Mouse (Mus musculus): ENCODE data around the gene Hp1bp3. TPM values are rescaled to one million over a fixed set of nuclear protein-coding genes. Genes with fewer than 3 reads are reported as not detected.

Hp1bp3 gene
- polyA plus RNA-seq, 1 experiment from 2014 or later = 94.5 TPM

Other genes with a start within 250 kb of the Hp1bp3 start
- 19.9 and 22.2 TPM in 2 replicates for gene Eif4g3, start 223.3 kb upstream of the Hp1bp3 start, polyA plus RNA-seq (2015; fragmentation: Nextera tagmentation; extraction: Ambion mirVana)
- gene Sh2d5, start 34.1 kb downstream of the Hp1bp3 start, polyA plus RNA-seq (2015; fragmentation: Nextera tagmentation; extraction: Ambion mirVana) = 0.31 and 0.37 TPM in 2 replicates
- 0.76 and 0.79 TPM in 2 replicates for gene Kif17, start 34.1 kb downstream of the Hp1bp3 start, polyA plus RNA-seq (2015; fragmentation: Nextera tagmentation; extraction: Ambion mirVana)
- 291 and 314 TPM in 2 replicates for gene Ddost, start 88.4 kb downstream of the Hp1bp3 start, polyA plus RNA-seq (2015; fragmentation: Nextera tagmentation; extraction: Ambion mirVana)
- 67.0 and 69.5 TPM in 2 replicates for gene Pink1, start 110.0 kb downstream of the Hp1bp3 start, polyA plus RNA-seq (2015; fragmentation: Nextera tagmentation; extraction: Ambion mirVana)
- 13.5 and 14.3 TPM in 2 replicates for gene Cda, start 151.7 kb downstream of the Hp1bp3 start, polyA plus RNA-seq (2015; fragmentation: Nextera tagmentation; extraction: Ambion mirVana)
- not detected in 2 replicates for gene Fam43b, start 180.2 kb downstream of the Hp1bp3 start, polyA plus RNA-seq (2015; fragmentation: Nextera tagmentation; extraction: Ambion mirVana)
- 21.3 and 22.8 TPM in 2 replicates for gene Mul1, start 218.4 kb downstream of the Hp1bp3 start, polyA plus RNA-seq (2015; fragmentation: Nextera tagmentation; extraction: Ambion mirVana)
- 1.0 and 1.1 TPM in 2 replicates for gene Camk2n1, start 238.0 kb downstream of the Hp1bp3 start, polyA plus RNA-seq (2015; fragmentation: Nextera tagmentation; extraction: Ambion mirVana)